Mouse (Mus musculus): ENCODE measurements around the gene Galns. TPM values are rescaled to one million over a fixed set of nuclear protein-coding genes. Genes with fewer than 3 reads are reported as not detected.

The Galns gene
- 13.4 TPM for total RNA-seq (2023)

GRCm38 (mm10) chr8:122611295-122612133, at the start of gene Galns, which contains the start of gene Trappc2l:
Gene Galns, minus strand, starts transcription at chr8:122611463.
Gene Trappc2l, plus strand, starts transcription at chr8:122611640.

GRCm38 (mm10) chr8:122622727-122623126, 11.5 kb upstream of the Galns start, which contains the start of gene Pabpn1l:
Gene Pabpn1l, minus strand, starts transcription at chr8:122622739.

GRCm38 (mm10) chr8:122576648-122577022, 34.6 kb downstream of the Galns start, which contains the start of gene Aprt:
Gene Aprt, minus strand, starts transcription at chr8:122576909.

GRCm38 (mm10) chr8:122567361-122568108, 43.7 kb downstream of the Galns start, which contains the start of gene Cdt1:
Gene Cdt1, plus strand, starts transcription at chr8:122568015.

GRCm38 (mm10) chr8:122551265-122552051, 59.8 kb downstream of the Galns start, which contains the start of gene Piezo1:
Gene Piezo1, minus strand, starts transcription at chr8:122551329.

Other genes with a start within 250 kb of the Galns start
- gene Zc3h18, start 234.9 kb downstream of the Galns start, total RNA-seq (2023) = 94.7 TPM
- gene Il17c, start 189.4 kb downstream of the Galns start, total RNA-seq (2023) = not detected
- gene Cyba, start 178.5 kb downstream of the Galns start, total RNA-seq (2023) = 140 TPM
- 11.3 TPM for gene Mvd, start 168.0 kb downstream of the Galns start, total RNA-seq (2023)
- gene Snai3, start 150.7 kb downstream of the Galns start, total RNA-seq (2023) = 9.0 TPM
- 99.1 TPM for gene Rnf166, start 135.4 kb downstream of the Galns start, total RNA-seq (2023)
- gene Ctu2, start 135.3 kb downstream of the Galns start, total RNA-seq (2023) = 51.0 TPM
- gene Piezo1, start 60.1 kb downstream of the Galns start, total RNA-seq (2023) = 43.8 TPM
- gene Cdt1, start 43.4 kb downstream of the Galns start, total RNA-seq (2023) = 75.3 TPM
- gene Aprt, start 34.6 kb downstream of the Galns start, total RNA-seq (2023) = 96.5 TPM
- 42.0 TPM for gene Trappc2l, start 177 bp upstream of the Galns start, total RNA-seq (2023)
- not detected for gene Pabpn1l, start 11.3 kb upstream of the Galns start, total RNA-seq (2023)
- gene Cbfa2t3, start 87.6 kb upstream of the Galns start, total RNA-seq (2023) = 6.0 TPM
- 8.6 TPM for gene Acsf3, start 164.0 kb upstream of the Galns start, total RNA-seq (2023)
- gene Cdh15, start 236.5 kb upstream of the Galns start, total RNA-seq (2023) = not detected

All from CD8-positive naive resting alpha-beta T cell, adult 57 days (primary cell).